ENCODE assay signal across 10 mouse cellular contexts in genomic region chr7:116156072-116156893, GRCm38 (mm10).
DNase-seq lines count a peak whose midpoint lies in the region; ATAC-seq and TF ChIP-seq lines count a peak whose summit lies in the region.
"Had no signal": no experiment of that assay in that cellular context is flagged by ENCODE, and none has a peak within 500 bp of the region (broad histone marks: within the 10 kb centered on the region; RNA-seq: fewer than 3 reads in every experiment).

No protein-coding gene starts in this region.

- H3K9me3 ChIP-seq in midbrain, postnatal 0 days (ENCODE audit: low read length) = no peaks in the 10 kb centered on the region
- no peaks in the 10 kb centered on the region for H3K9me3 ChIP-seq in midbrain, embryonic 16.5 days (replicated peaks; ENCODE audit: control insufficient read depth, low read length, poor library complexity, severe bottlenecking)
- H3K9me3 ChIP-seq in heart, embryonic 12.5 days (replicated peaks) = no peaks in the 10 kb centered on the region
- H3K9me3 ChIP-seq: heart, embryonic 15.5 days; liver, embryonic 13.5 days had no signal

- H3K27me3 ChIP-seq in heart, adult 2 months (ENCODE audit: control insufficient read depth, insufficient read depth, low read length) = no peaks in the 10 kb centered on the region
- no peaks in the 10 kb centered on the region for H3K27me3 ChIP-seq in midbrain, postnatal 0 days (ENCODE audit: insufficient read depth, low read length)
- H3K27me3 ChIP-seq in midbrain, embryonic 16.5 days (ENCODE audit: control insufficient read depth, insufficient read depth, low read depth, low read length) = no peaks in the 10 kb centered on the region
- no peaks in the 10 kb centered on the region for H3K27me3 ChIP-seq in heart, embryonic 12.5 days (replicated peaks)
- H3K27me3 ChIP-seq: heart, embryonic 15.5 days; liver, embryonic 13.5 days had no signal

- no peak for ATAC-seq in midbrain, postnatal 0 days (ENCODE audit: low FRiP score)
- ATAC-seq in midbrain, embryonic 16.5 days = no peak
- peak; percentile 40 for ATAC-seq in heart, embryonic 12.5 days (ENCODE audit: insufficient number of reproducible peaks, low FRiP score)

- no peak overlapping the region for H3K4me2 ChIP-seq in midbrain, postnatal 0 days (ENCODE audit: low read depth, low read length, poor library complexity, severe bottlenecking)
- no peak overlapping the region for H3K4me2 ChIP-seq in midbrain, embryonic 16.5 days (ENCODE audit: low read length)
- H3K4me2 ChIP-seq in heart, embryonic 12.5 days = no peak overlapping the region
- H3K4me2 ChIP-seq: heart, embryonic 15.5 days; liver, embryonic 13.5 days had no signal

- TF ChIP-seq POLR2A in heart, adult 2 months (IDR thresholded peaks at IDR 0.05; ENCODE audit: insufficient read depth, low read depth, low read length) = no peak

- no peak for TF ChIP-seq CTCF in heart, adult 2 months (IDR thresholded peaks at IDR 0.05)
- peak; percentile 38; the same call in 1 of the 2 replicates for TF ChIP-seq CTCF in midbrain, postnatal 0 days (IDR thresholded peaks at IDR 0.05)

- TF ChIP-seq EP300 in heart, adult 2 months (IDR thresholded peaks at IDR 0.05; ENCODE audit: insufficient read depth, low read depth, low read length) = no peak

- H3K79me2 ChIP-seq in heart, adult 2 months (replicated peaks; ENCODE audit: control insufficient read depth, insufficient read depth, low read length) = no peaks in the 10 kb centered on the region

- H3K27ac ChIP-seq in heart, adult 2 months = peak overlapping the region; percentile 26; the same call in 1 of the 2 replicates
- H3K27ac ChIP-seq in midbrain, postnatal 0 days (ENCODE audit: low read depth, low read length) = no peak overlapping the region
- no peak overlapping the region for H3K27ac ChIP-seq in midbrain, embryonic 16.5 days (ENCODE audit: low read length)
- H3K27ac ChIP-seq in heart, embryonic 12.5 days (ENCODE audit: poor library complexity, severe bottlenecking) = no peak overlapping the region
- H3K27ac ChIP-seq: heart, embryonic 15.5 days; liver, embryonic 13.5 days had no signal

- H3K4me1 ChIP-seq in heart, adult 2 months (ENCODE audit: control insufficient read depth, insufficient read depth, low read length) = no peaks in the 10 kb centered on the region
- H3K4me1 ChIP-seq in midbrain, postnatal 0 days (ENCODE audit: insufficient read depth, low read length) = no peaks in the 10 kb centered on the region
- no peaks in the 10 kb centered on the region for H3K4me1 ChIP-seq in midbrain, embryonic 16.5 days (ENCODE audit: control insufficient read depth, insufficient read depth, low read length)
- peaks cover 4% of the 10 kb centered on the region; the same call in 1 of the 2 replicates for H3K4me1 ChIP-seq in heart, embryonic 12.5 days (replicated peaks)
- H3K4me1 ChIP-seq: heart, embryonic 15.5 days; liver, embryonic 13.5 days had no signal

- no peak overlapping the region for H3K4me3 ChIP-seq in heart, adult 2 months
- H3K4me3 ChIP-seq in midbrain, postnatal 0 days (ENCODE audit: low read depth, low read length) = no peak overlapping the region
- no peak overlapping the region for H3K4me3 ChIP-seq in midbrain, embryonic 16.5 days (ENCODE audit: low read depth, low read length)
- H3K4me3 ChIP-seq in heart, embryonic 12.5 days = no peak overlapping the region
- H3K4me3 ChIP-seq: heart, embryonic 15.5 days; liver, embryonic 13.5 days had no signal

- H3K36me3 ChIP-seq in heart, adult 2 months (ENCODE audit: control insufficient read depth, insufficient read depth, low read length) = no peaks in the 10 kb centered on the region
- H3K36me3 ChIP-seq in midbrain, postnatal 0 days (ENCODE audit: insufficient read depth, low read length) = peaks cover 18% of the 10 kb centered on the region; the same call in 1 of the 2 replicates
- H3K36me3 ChIP-seq in midbrain, embryonic 16.5 days (ENCODE audit: control insufficient read depth, insufficient read depth, low read length) = peaks cover 5% of the 10 kb centered on the region; the same call in 1 of the 2 replicates
- peaks cover 82% of the 10 kb centered on the region for H3K36me3 ChIP-seq in heart, embryonic 12.5 days
- H3K36me3 ChIP-seq: liver, embryonic 13.5 days had no signal

- intact Hi-C loops in heart, adult 2 months (cut with DNase I) = no loop called here
- intact Hi-C loops in heart, postnatal 36 days (cut with DNase I) = no loop called here

- DNase-seq in heart, adult 2 months = peak; percentile 29 to 33
- no peak for DNase-seq in heart, postnatal 36 days
- no peak for DNase-seq in midbrain, postnatal 0 days (ENCODE audit: low spot score)
- DNase-seq in layer of hippocampus, postnatal 10 days (ENCODE audit: low spot score in 2 of 2) = no peak
- no peak for DNase-seq in kidney, postnatal 10 days
- DNase-seq: cerebellum, adult 2 months; liver, embryonic 13.5 days had no signal

- WGBS in heart, adult 2 months = 48% methylated on average over 17 of the region's 17 CpGs
- WGBS in midbrain, postnatal 0 days = 70% methylated on average over 17 of the region's 17 CpGs
- WGBS in midbrain, embryonic 16.5 days = 69% methylated on average over 16 of the region's 17 CpGs
- WGBS in heart, embryonic 12.5 days = 53% methylated on average over 17 of the region's 17 CpGs

- no peak overlapping the region for H3K9ac ChIP-seq in heart, adult 2 months (ENCODE audit: low read depth, low read length)
- no peak overlapping the region for H3K9ac ChIP-seq in midbrain, postnatal 0 days (replicated peaks; ENCODE audit: low read length, poor library complexity, severe bottlenecking)
- no peak overlapping the region for H3K9ac ChIP-seq in midbrain, embryonic 16.5 days (ENCODE audit: low read depth, low read length)
- H3K9ac ChIP-seq in heart, embryonic 12.5 days = no peak overlapping the region
- H3K9ac ChIP-seq: heart, embryonic 15.5 days; liver, embryonic 13.5 days had no signal

Comparison
In these comparisons a context has a peak if more than half of its experiments do, and no peak if none do; other contexts are left out.
1. DNase-seq: peak in heart, adult 2 months (2 of 2); none in heart, postnatal 36 days (0 of 2), midbrain, postnatal 0 days (single experiment), layer of hippocampus, postnatal 10 days (0 of 2) and kidney, postnatal 10 days (single experiment).